In genomic region chr4:63580078-63580477, GRCm38 (mm10) we compare ENCODE assay signal across 15 mouse cellular contexts. TPM values are rescaled to one million over a fixed set of nuclear protein-coding genes. Genes with fewer than 3 reads are reported as not detected.
DNase-seq lines count a peak whose midpoint lies in the region; ATAC-seq and TF ChIP-seq lines count a peak whose summit lies in the region.
"Had no signal": no experiment of that assay in that cellular context is flagged by ENCODE, and none has a peak within 500 bp of the region (broad histone marks: within the 10 kb centered on the region; RNA-seq: fewer than 3 reads in every experiment).

No protein-coding gene starts in this region.

- 37% methylated on average over 6 of the region's 6 CpGs for WGBS in lung, embryonic 14.5 days
- 25% methylated on average over 6 of the region's 6 CpGs for WGBS in hindbrain, embryonic 10.5 days
- 15% methylated on average over 6 of the region's 6 CpGs for WGBS in midbrain, embryonic 11.5 days
- WGBS in heart, embryonic 10.5 days: 62% methylated on average over 6 of the region's 6 CpGs

- no peak for TF ChIP-seq CTCF in lung, embryonic 14.5 days (IDR thresholded peaks at IDR 0.05; ENCODE audit: low read depth)

- no peak overlapping the region for H3K4me3 ChIP-seq in lung, embryonic 14.5 days (ENCODE audit: low read depth, low read length)
- no peak overlapping the region for H3K4me3 ChIP-seq in hindbrain, embryonic 10.5 days
- H3K4me3 ChIP-seq in midbrain, embryonic 11.5 days (ENCODE audit: low read depth, low read length): no peak overlapping the region
- no peak overlapping the region for H3K4me3 ChIP-seq in heart, embryonic 10.5 days
- H3K4me3 ChIP-seq: embryonic facial prominence, embryonic 13.5 days; intestine, embryonic 15.5 days; myocyte had no signal

- H3K4me1 ChIP-seq in lung, embryonic 14.5 days (ENCODE audit: insufficient read depth): no peaks in the 10 kb centered on the region
- peaks cover 17% of the 10 kb centered on the region for H3K4me1 ChIP-seq in hindbrain, embryonic 10.5 days (replicated peaks)
- peaks cover 10% of the 10 kb centered on the region for H3K4me1 ChIP-seq in midbrain, embryonic 11.5 days (ENCODE audit: control insufficient read depth, insufficient read depth, low read length)
- peaks cover 3% of the 10 kb centered on the region; the same call in 1 of the 2 replicates for H3K4me1 ChIP-seq in heart, embryonic 10.5 days

- no peak overlapping the region for H3K9ac ChIP-seq in lung, embryonic 14.5 days
- peak overlapping the region; percentile 42; the same call in 1 of the 2 replicates for H3K9ac ChIP-seq in midbrain, embryonic 11.5 days (ENCODE audit: low read length)
- H3K9ac ChIP-seq: embryonic facial prominence, embryonic 13.5 days; intestine, embryonic 15.5 days had no signal

- no peaks in the 10 kb centered on the region for H3K36me3 ChIP-seq in lung, embryonic 14.5 days (ENCODE audit: insufficient read depth)
- H3K36me3 ChIP-seq in hindbrain, embryonic 10.5 days: peaks cover 21% of the 10 kb centered on the region
- no peaks in the 10 kb centered on the region for H3K36me3 ChIP-seq in midbrain, embryonic 11.5 days (ENCODE audit: control insufficient read depth, insufficient read depth, low read length)
- peaks cover 17% of the 10 kb centered on the region for H3K36me3 ChIP-seq in heart, embryonic 10.5 days

- no peak overlapping the region for H3K4me2 ChIP-seq in lung, embryonic 14.5 days
- H3K4me2 ChIP-seq in midbrain, embryonic 11.5 days: no peak overlapping the region
- H3K4me2 ChIP-seq: embryonic facial prominence, embryonic 13.5 days; intestine, embryonic 15.5 days had no signal

- peak; percentile 21; the same call in 1 of the 2 replicates for ATAC-seq in lung, embryonic 14.5 days (ENCODE audit: insufficient read depth)
- peak; percentile 93 for ATAC-seq in midbrain, embryonic 11.5 days (ENCODE audit: low FRiP score)
- ATAC-seq: intestine, embryonic 15.5 days had no signal

- H3K27me3 ChIP-seq in lung, embryonic 14.5 days (ENCODE audit: insufficient read depth, low read length): no peaks in the 10 kb centered on the region
- H3K27me3 ChIP-seq in hindbrain, embryonic 10.5 days (ENCODE audit: insufficient read depth, poor library complexity, severe bottlenecking): no peaks in the 10 kb centered on the region
- H3K27me3 ChIP-seq in midbrain, embryonic 11.5 days (ENCODE audit: control insufficient read depth, insufficient read depth, low read length): no peaks in the 10 kb centered on the region
- H3K27me3 ChIP-seq in heart, embryonic 10.5 days (ENCODE audit: insufficient read depth, poor library complexity, severe bottlenecking): no peaks in the 10 kb centered on the region
- H3K27me3 ChIP-seq: embryonic facial prominence, embryonic 13.5 days; intestine, embryonic 15.5 days had no signal

- no peak overlapping the region for H3K27ac ChIP-seq in lung, embryonic 14.5 days (ENCODE audit: low read depth)
- peak overlapping the region; percentile 77 for H3K27ac ChIP-seq in hindbrain, embryonic 10.5 days
- H3K27ac ChIP-seq in midbrain, embryonic 11.5 days (ENCODE audit: low read depth, low read length): peak overlapping the region; percentile 63
- H3K27ac ChIP-seq in heart, embryonic 10.5 days: no peak overlapping the region
- H3K27ac ChIP-seq: embryonic facial prominence, embryonic 13.5 days; intestine, embryonic 15.5 days had no signal

- no peak for DNase-seq in lung, embryonic 14.5 days
- DNase-seq in lung, adult 18-20 months: no peak
- DNase-seq in hindbrain, embryonic 10.5 days (ENCODE audit: low spot score): peak; percentile 76
- peak; percentile 94 for DNase-seq in midbrain, embryonic 11.5 days (ENCODE audit: low spot score, missing footprints)
- no peak for DNase-seq in T-cell, adult 2 months (ENCODE audit: low spot score)
- DNase-seq in kidney, adult 8-10 months: no peak
- no peak for DNase-seq in gastrocnemius, adult 18-20 months (ENCODE audit: low spot score)
- DNase-seq in heart, embryonic 10.5 days (ENCODE audit: low spot score): no peak
- DNase-seq: heart, adult 18-20 months had no signal

- H3K9me3 ChIP-seq in lung, embryonic 14.5 days (ENCODE audit: low read depth, low read length): no peaks in the 10 kb centered on the region
- H3K9me3 ChIP-seq in hindbrain, embryonic 10.5 days: peaks cover 12% of the 10 kb centered on the region
- H3K9me3 ChIP-seq in midbrain, embryonic 11.5 days (ENCODE audit: control insufficient read depth, low read length): no peaks in the 10 kb centered on the region; the same call in 1 of the 2 replicates
- peaks cover 6% of the 10 kb centered on the region; the same call in 1 of the 2 replicates for H3K9me3 ChIP-seq in heart, embryonic 10.5 days
- H3K9me3 ChIP-seq: embryonic facial prominence, embryonic 13.5 days; intestine, embryonic 15.5 days had no signal

RNA-seq across cellular contexts. Expression of gene Tmem268, which starts 21.5 kb away (rescaled TPM):
- 8.2 and 8.5 TPM in 2 replicates for polyA plus RNA-seq in lung, embryonic 14.5 days (2014; fragmentation: Nextera tagmentation; extraction: Ambion mirVana)
- polyA plus RNA-seq in hindbrain, embryonic 10.5 days (2016; fragmentation: Nextera tagmentation; extraction: Ambion mirVana): 7.6 and 10.2 TPM in 2 replicates
- polyA plus RNA-seq in midbrain, embryonic 11.5 days (2014; fragmentation: Nextera tagmentation; extraction: Ambion mirVana): 6.2 and 8.1 TPM in 2 replicates
- total RNA-seq in gastrocnemius, adult 18-20 months (2021): 10 to 100 TPM; 15.8 to 16.4 TPM
- polyA plus RNA-seq in heart, embryonic 10.5 days (2016; fragmentation: Nextera tagmentation; extraction: Ambion mirVana): 7.9 and 9.3 TPM in 2 replicates

RNA-seq across cellular contexts. Expression of gene Gm11213, which starts 25.0 kb away (rescaled TPM):
- not detected in 2 replicates for polyA plus RNA-seq in lung, embryonic 14.5 days (2014; fragmentation: Nextera tagmentation; extraction: Ambion mirVana)
- polyA plus RNA-seq in hindbrain, embryonic 10.5 days (2016; fragmentation: Nextera tagmentation; extraction: Ambion mirVana): not detected in 2 replicates
- not detected in 2 replicates for polyA plus RNA-seq in midbrain, embryonic 11.5 days (2014; fragmentation: Nextera tagmentation; extraction: Ambion mirVana)
- not detected for total RNA-seq in gastrocnemius, adult 18-20 months (2021)
- not detected in 2 replicates for polyA plus RNA-seq in heart, embryonic 10.5 days (2016; fragmentation: Nextera tagmentation; extraction: Ambion mirVana)
- total RNA-seq: heart, adult 18-20 months had no signal
- polyA plus RNA-seq: C2C12; embryonic facial prominence, embryonic 13.5 days; intestine, embryonic 15.5 days; liver, embryonic 16.5 days; myocyte; stomach, embryonic 14.5 days had no signal

RNA-seq across cellular contexts. Expression of gene Atp6v1g1, which starts 35.5 kb away (rescaled TPM):
- 228 and 231 TPM in 2 replicates for polyA plus RNA-seq in lung, embryonic 14.5 days (2014; fragmentation: Nextera tagmentation; extraction: Ambion mirVana)
- 310 and 365 TPM in 2 replicates for polyA plus RNA-seq in hindbrain, embryonic 10.5 days (2016; fragmentation: Nextera tagmentation; extraction: Ambion mirVana)
- 386 and 408 TPM in 2 replicates for polyA plus RNA-seq in midbrain, embryonic 11.5 days (2014; fragmentation: Nextera tagmentation; extraction: Ambion mirVana)
- 100 to 1,000 TPM; 276 to 291 TPM for total RNA-seq in gastrocnemius, adult 18-20 months (2021)
- polyA plus RNA-seq in heart, embryonic 10.5 days (2016; fragmentation: Nextera tagmentation; extraction: Ambion mirVana): 190 and 227 TPM in 2 replicates

RNA-seq across cellular contexts. Expression of gene Tex48, which starts 42.1 kb away (rescaled TPM):
- not detected in 2 replicates for polyA plus RNA-seq in lung, embryonic 14.5 days (2014; fragmentation: Nextera tagmentation; extraction: Ambion mirVana)
- not detected in 2 replicates for polyA plus RNA-seq in hindbrain, embryonic 10.5 days (2016; fragmentation: Nextera tagmentation; extraction: Ambion mirVana)
- not detected in 2 replicates for polyA plus RNA-seq in midbrain, embryonic 11.5 days (2014; fragmentation: Nextera tagmentation; extraction: Ambion mirVana)
- not detected for total RNA-seq in gastrocnemius, adult 18-20 months (2021)
- not detected in 2 replicates for polyA plus RNA-seq in heart, embryonic 10.5 days (2016; fragmentation: Nextera tagmentation; extraction: Ambion mirVana)
- total RNA-seq: heart, adult 18-20 months had no signal
- polyA plus RNA-seq: C2C12; embryonic facial prominence, embryonic 13.5 days; intestine, embryonic 15.5 days; liver, embryonic 16.5 days; myocyte; stomach, embryonic 14.5 days had no signal

Comparison
In these comparisons a context has a peak if more than half of its experiments do, and no peak if none do; other contexts are left out.
1. DNase-seq: peak in hindbrain, embryonic 10.5 days (single experiment) and midbrain, embryonic 11.5 days (single experiment); none in lung, embryonic 14.5 days (single experiment), lung, adult 18-20 months (0 of 2), T-cell, adult 2 months (single experiment), kidney, adult 8-10 months (0 of 2), gastrocnemius, adult 18-20 months (single experiment) and heart, embryonic 10.5 days (single experiment).
2. H3K27ac ChIP-seq: peak in hindbrain, embryonic 10.5 days (single experiment) and midbrain, embryonic 11.5 days (single experiment); none in lung, embryonic 14.5 days (single experiment) and heart, embryonic 10.5 days (single experiment).